Mouse (Mus musculus) heart, embryonic 15.5 days (tissue): ENCODE data around the gene Apbb2. TPM values are rescaled to one million over a fixed set of nuclear protein-coding genes. Genes with fewer than 3 reads are reported as not detected.

Experiments used
- ATAC-seq: fragments of 200-750 bp; cut with Nextera tagmentation; replicated peaks from 2 replicates; pipeline ENCODE4 v1.8.0; 2017; ENCODE audit warnings: low read depth, moderate TSS enrichment; ENCODE audit not compliant: insufficient number of reproducible peaks, insufficient read depth, low FRiP score
- H3K27ac ChIP-seq: fragments of 300-500 bp; sonication (generic); 2 replicates; pipeline ENCODE4 v1.5.1; 2015; ENCODE audit warnings: mild to moderate bottlenecking, inconsistent platforms
- H3K27me3 ChIP-seq: fragments of 300-500 bp; sonication (generic); 2 replicates; pipeline ENCODE4 v1.6.1; 2015; ENCODE audit warnings: inconsistent platforms
- H3K36me3 ChIP-seq: fragments of 300-500 bp; sonication (generic); 2 replicates; pipeline ENCODE4 v1.6.1; 2015; ENCODE audit warnings: mild to moderate bottlenecking, inconsistent platforms
- H3K4me1 ChIP-seq: fragments of 300-500 bp; sonication (generic); replicated peaks from 2 replicates; pipeline ENCODE4 v1.6.1; 2015; ENCODE audit warnings: inconsistent platforms
- H3K4me2 ChIP-seq: fragments of 300-500 bp; sonication (generic); 2 replicates; pipeline ENCODE4 v1.6.1; 2015; ENCODE audit warnings: inconsistent platforms, mild to moderate bottlenecking, moderate library complexity
- H3K4me3 ChIP-seq: fragments of 300-500 bp; sonication (generic); 2 replicates; pipeline ENCODE4 v1.5.1; 2015; ENCODE audit warnings: mild to moderate bottlenecking, inconsistent platforms
- H3K9ac ChIP-seq: fragments of 300-500 bp; sonication (generic); 2 replicates; pipeline ENCODE4 v1.6.1; 2015; ENCODE audit warnings: mild to moderate bottlenecking, inconsistent platforms
- H3K9me3 ChIP-seq: fragments of 300-500 bp; sonication (generic); replicated peaks from 2 replicates; pipeline ENCODE4 v1.6.1; 2016; ENCODE audit warnings: inconsistent platforms
- WGBS: fragments of 180-500 bp; shearing (Covaris S2); methylation state at CpG from one replicate; pipeline ENCODE4 v1.1.7; 2015; ENCODE audit warnings: mixed read lengths; 5-methylcytosine and 5-hydroxymethylcytosine counted together
- polyA plus RNA-seq: library from polyadenylated mRNA; unstranded; fragments of >200 nt; fragmentation: Nextera tagmentation; extraction: Ambion mirVana; gene quantifications from 2 replicates; pipeline ENCODE4 v1.2.1, GENCODE M21; 2015

Apbb2 gene
- polyA plus RNA-seq, 1 experiment from 2014 or later = 32.6 TPM

DNA sequence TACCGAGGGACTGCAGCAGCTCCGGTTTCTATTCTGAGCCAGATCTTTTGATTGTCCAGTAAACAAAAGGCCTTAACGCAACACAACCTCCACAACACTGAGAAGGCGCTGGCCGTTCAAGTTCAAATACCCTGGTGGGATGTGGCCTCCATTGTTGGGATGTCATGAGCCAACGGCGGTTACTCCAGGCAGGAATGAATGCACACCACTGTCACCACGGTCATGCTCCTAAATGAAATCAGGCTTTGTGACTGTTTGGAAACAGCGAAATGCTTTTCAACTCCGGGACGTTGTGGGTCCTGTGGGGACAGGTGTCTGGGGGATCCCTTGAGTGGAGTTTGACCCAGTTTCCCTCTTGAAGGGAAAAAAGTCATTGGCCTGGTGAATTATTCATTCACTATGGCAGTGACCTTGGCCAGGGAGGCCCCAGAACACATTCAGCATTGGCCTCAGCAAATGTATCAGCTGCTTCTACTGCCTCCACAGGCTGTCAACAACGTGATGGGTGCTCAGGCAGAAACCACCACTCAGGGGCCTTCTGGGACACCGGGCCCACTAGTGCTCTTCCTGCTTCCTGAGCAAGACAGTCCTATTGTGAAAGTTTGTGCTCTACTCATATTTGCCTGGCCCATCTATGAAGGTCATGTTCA, 244.9 kb downstream of the Apbb2 start:
- 83% methylated on average over 13 of the region's 13 CpGs for WGBS
- Histone ChIP-seq H3K27ac (no peak overlapping the region), H3K4me1 (no peaks in the 10 kb centered on the region), H3K9me3 (no peaks in the 10 kb centered on the region), H3K4me3 (no peak overlapping the region), H3K27me3 (no peaks in the 10 kb centered on the region), H3K9ac (no peak overlapping the region), H3K4me2 (no peak overlapping the region), H3K36me3 (no peaks in the 10 kb centered on the region)
- ATAC-seq = no peak

DNA sequence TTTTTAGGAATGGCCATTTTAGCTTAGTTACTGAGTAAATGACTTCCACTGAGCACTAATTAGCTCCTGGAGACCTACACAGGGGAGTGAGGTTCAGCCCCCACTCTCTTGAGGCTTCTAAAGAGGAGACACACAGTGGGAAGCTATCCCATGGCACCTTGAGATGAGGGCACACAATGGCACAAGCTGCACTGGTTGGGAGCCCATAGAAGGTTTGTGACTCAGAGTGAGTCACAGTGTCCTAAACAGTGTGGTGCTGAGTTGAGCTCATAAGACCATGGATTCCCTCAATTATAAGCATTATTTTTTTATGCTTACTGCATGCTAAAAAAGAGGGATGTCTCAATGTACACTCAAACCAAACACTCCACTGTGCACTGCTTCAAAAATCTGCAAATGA, 247.5 kb downstream of the Apbb2 start:
- Histone ChIP-seq H3K4me1 (no peaks in the 10 kb centered on the region), H3K36me3 (no peaks in the 10 kb centered on the region), H3K4me2 (no peak overlapping the region), H3K27me3 (no peaks in the 10 kb centered on the region), H3K9me3 (no peaks in the 10 kb centered on the region), H3K4me3 (no peak overlapping the region), H3K9ac (no peak overlapping the region), H3K27ac (no peak overlapping the region)
- ATAC-seq = no peak

DNA sequence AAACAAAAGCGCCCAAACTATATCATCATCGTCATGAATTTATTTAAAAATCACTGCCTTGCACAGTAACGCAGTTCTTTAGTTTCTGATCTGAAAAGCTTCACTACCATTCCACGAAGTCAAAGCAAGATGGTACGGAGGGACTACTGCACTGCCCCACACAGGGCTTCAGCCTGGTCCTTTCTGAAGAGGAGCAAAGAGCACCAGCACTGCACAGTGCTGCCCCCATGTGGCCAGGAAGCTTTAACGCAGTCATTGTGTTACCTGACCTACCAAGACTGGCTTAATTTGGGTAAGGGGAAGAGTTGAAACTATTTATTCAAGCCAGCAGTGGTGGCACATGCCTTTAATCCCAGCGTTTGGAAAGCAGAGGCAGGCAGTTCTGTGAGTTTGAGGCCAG, 249.6 kb downstream of the Apbb2 start:
- ATAC-seq = no peak
- Histone ChIP-seq H3K4me2 (no peak overlapping the region), H3K9me3 (no peaks in the 10 kb centered on the region), H3K4me3 (no peak overlapping the region), H3K4me1 (peaks cover 2% of the 10 kb centered on the region; the same call in 1 of the 2 replicates), H3K36me3 (no peaks in the 10 kb centered on the region), H3K27me3 (no peaks in the 10 kb centered on the region), H3K9ac (no peak overlapping the region), H3K27ac (no peak overlapping the region)
- 43% methylated on average over 7 of the region's 7 CpGs for WGBS

DNA sequence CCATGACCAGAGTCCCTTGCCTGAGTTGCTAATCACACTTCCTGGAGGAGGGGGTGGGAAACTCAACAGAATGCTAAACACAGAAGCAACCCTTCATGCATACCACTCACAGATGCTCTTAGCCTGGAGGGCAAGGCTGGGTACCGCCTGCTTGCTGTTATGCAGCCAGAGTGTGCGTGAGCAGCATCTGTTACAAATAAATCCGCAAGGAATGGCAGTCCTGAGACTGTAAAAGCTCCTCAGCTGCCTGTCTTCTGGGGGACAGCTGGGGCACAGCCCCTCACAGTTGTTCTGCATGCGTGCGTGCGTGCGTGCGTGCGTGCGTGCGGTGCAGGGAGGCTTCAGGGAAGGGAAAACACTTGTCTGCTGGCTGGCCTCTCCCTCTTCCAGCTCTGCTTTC, 250.9 kb downstream of the Apbb2 start:
- Histone ChIP-seq H3K4me3 (no peak overlapping the region), H3K27ac (no peak overlapping the region), H3K27me3 (no peaks in the 10 kb centered on the region), H3K9ac (no peak overlapping the region), H3K4me2 (no peak overlapping the region), H3K36me3 (no peaks in the 10 kb centered on the region), H3K4me1 (peaks cover 2% of the 10 kb centered on the region; the same call in 1 of the 2 replicates), H3K9me3 (no peaks in the 10 kb centered on the region)
- ATAC-seq = no peak
- whole genome bisulfite sequencing = 94% methylated on average over 11 of the region's 11 CpGs

DNA sequence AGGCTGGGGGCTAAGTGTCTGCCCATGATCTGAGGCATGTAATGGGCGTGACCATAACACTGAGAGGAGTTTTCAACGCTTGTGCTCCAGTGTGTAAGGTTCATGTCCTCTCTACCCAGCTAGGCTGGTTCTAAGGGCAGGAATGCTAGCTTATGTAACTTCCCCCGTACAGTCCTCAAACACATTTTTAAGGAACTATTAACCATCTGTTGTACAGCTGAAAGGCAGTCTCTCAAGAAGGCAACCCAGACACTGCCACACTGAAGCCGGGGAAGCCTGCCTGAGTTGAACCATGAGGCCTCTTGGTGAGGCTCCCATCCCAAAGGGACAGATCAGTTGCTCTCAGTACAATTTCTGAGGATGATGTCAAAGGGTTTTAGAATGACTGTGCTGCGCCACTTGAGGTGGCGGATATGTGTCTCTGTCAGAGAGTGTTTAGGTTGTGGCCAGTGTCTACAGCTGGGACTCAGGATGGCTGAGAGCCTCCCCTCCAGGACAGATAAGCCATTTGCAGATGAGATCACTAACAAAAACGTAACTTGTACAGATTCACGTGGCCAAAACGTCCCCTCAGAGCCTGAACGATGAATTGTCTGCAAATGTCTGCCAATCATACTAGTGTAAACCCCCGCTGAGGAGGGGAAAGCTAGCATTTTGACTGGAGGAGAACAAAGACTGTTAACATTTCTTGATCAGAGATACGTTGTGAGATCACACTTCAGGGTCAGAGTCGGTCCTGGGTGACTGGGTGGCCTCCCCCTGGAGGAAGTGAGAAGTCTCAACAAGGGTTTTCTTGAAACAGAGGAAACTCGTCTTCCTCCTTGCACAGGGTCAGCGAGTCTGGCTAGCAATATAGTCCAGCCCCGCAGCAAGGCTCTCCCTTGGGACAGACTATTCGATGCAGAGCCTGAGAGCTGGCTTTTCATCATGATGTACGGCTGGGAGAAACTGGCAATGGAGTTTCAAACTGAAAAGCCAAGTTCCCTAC, 255.0 kb downstream of the Apbb2 start:
- no peak overlapping the region for H3K4me2 ChIP-seq
- H3K27ac ChIP-seq = no peak overlapping the region
- H3K4me1 ChIP-seq = peaks cover 2% of the 10 kb centered on the region; the same call in 1 of the 2 replicates
- H3K4me3 ChIP-seq = no peak overlapping the region
- H3K9ac ChIP-seq = no peak overlapping the region
- no peaks in the 10 kb centered on the region for H3K36me3 ChIP-seq
- no peaks in the 10 kb centered on the region for H3K27me3 ChIP-seq
- WGBS = 68% methylated on average over 18 of the region's 18 CpGs
- no peak for ATAC-seq
- no peaks in the 10 kb centered on the region for H3K9me3 ChIP-seq

DNA sequence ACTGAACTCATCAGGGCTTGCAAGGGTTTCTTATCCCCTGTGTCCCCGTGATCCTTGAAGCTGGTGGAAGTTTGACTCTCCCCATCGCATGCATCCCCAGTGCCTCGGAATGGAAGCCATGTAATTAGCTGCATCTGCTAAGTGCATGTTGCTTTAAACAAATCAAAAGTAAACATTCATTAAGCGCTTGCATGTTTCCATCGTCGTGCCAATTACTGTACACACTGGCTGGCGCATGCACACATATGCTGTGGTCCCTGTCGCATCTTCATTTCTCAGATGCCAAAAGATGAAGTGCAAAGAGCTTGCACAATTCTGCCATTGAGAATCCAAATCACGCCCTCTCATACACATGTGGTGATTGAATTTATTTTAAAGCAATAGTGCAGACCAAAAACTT, 257.8 kb downstream of the Apbb2 start:
- Histone ChIP-seq H3K9me3 (no peaks in the 10 kb centered on the region), H3K27ac (no peak overlapping the region), H3K4me2 (no peak overlapping the region), H3K9ac (no peak overlapping the region), H3K36me3 (no peaks in the 10 kb centered on the region; the same call in 1 of the 2 replicates), H3K27me3 (no peaks in the 10 kb centered on the region), H3K4me1 (peaks cover 2% of the 10 kb centered on the region; the same call in 1 of the 2 replicates), H3K4me3 (no peak overlapping the region)
- ATAC-seq = no peak
- WGBS = 86% methylated on average over 9 of the region's 9 CpGs

DNA sequence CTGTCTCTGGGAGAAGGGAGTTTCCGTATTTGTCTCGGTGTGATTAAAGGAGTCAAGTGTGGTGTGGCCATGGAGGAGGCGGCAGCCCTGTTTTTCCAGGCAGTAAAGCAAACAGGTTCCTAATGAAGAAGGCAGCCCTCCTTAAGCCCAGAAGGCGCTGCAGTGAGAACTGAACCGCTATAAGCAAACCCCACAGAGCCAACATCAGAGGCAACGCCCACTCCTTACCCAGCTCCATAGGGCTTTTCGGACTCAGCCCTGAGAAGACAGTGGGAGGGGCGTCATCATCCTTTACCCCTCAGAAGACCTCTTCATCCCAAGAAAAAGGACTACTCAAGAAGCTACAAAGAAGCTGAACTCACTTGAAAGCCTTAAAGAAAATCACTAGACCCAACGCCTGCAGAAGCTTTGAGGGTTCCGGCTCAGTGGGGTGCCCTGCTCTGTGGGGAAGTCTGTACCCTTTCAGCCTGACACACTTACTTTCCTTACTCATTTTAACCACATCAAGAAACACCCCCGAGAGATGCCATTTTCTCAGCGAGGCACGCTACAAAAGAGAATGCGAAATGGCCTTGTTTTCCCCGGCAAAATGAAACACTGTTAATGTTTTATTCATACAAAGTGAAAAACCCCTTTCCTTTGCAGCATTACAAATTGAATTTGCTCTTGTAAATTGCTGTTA, 258.7 kb downstream of the Apbb2 start:
- H3K27me3 ChIP-seq = no peaks in the 10 kb centered on the region
- no peak for ATAC-seq
- 85% methylated on average over 15 of the region's 15 CpGs for WGBS

DNA sequence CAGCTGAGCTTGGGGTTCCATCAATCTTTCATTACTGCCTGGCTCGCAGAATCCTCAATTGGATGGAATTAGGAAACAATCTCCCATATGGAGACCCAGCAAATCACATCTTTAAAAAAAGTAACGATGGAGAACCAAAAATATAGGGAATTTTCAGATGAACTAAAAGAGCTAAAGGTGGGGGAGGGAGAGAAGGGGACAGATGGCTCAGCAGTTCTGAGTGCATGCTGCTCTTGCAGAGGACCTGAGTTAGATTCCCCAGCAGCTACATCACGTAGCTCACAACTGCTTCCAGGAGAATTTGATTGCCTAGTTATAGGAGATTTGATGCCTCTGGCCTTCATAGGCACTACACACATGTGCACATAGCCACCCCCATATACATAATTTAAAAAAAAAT, 263.4 kb downstream of the Apbb2 start:
- no peaks in the 10 kb centered on the region; the same call in 1 of the 2 replicates for H3K36me3 ChIP-seq
- no peaks in the 10 kb centered on the region for H3K27me3 ChIP-seq
- H3K4me3 ChIP-seq = no peak overlapping the region
- H3K4me1 ChIP-seq = peaks cover 2% of the 10 kb centered on the region; the same call in 1 of the 2 replicates
- no peak for ATAC-seq
- H3K4me2 ChIP-seq = no peak overlapping the region
- 91% methylated on average over 3 of the region's 3 CpGs for WGBS
- H3K27ac ChIP-seq = no peak overlapping the region
- no peak overlapping the region for H3K9ac ChIP-seq
- H3K9me3 ChIP-seq = no peaks in the 10 kb centered on the region

More for the DNA sequence above, 258.7 kb downstream of the Apbb2 start:
- Histone ChIP-seq H3K4me2 (no peak overlapping the region), H3K4me3 (no peak overlapping the region), H3K4me1 (peaks cover 2% of the 10 kb centered on the region; the same call in 1 of the 2 replicates), H3K9ac (no peak overlapping the region), H3K27ac (no peak overlapping the region), H3K9me3 (no peaks in the 10 kb centered on the region), H3K36me3 (no peaks in the 10 kb centered on the region; the same call in 1 of the 2 replicates)

DNA sequence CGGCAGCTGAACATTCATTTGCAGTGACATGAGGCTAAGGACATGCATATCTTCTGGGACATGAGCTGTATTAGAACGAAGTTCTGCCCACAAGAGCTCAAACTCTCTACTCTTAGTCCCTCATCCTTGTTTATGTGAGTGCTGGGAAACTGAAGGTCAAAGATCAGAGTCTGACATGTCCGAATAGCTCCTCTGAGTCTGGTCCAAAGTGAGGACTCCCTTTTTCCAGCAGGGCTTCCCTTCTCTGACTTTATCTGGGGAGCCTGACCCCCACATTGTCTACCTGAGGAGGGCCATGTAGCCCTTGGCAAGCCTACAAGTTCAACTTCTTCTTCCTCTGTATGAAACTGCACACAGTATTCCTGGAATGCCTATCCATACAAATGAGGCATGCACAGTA, 264.7 kb downstream of the Apbb2 start:
- Histone ChIP-seq H3K9me3 (no peaks in the 10 kb centered on the region), H3K4me2 (no peak overlapping the region), H3K9ac (no peak overlapping the region), H3K27me3 (no peaks in the 10 kb centered on the region), H3K4me3 (no peak overlapping the region), H3K27ac (no peak overlapping the region), H3K36me3 (no peaks in the 10 kb centered on the region; the same call in 1 of the 2 replicates), H3K4me1 (peaks cover 2% of the 10 kb centered on the region; the same call in 1 of the 2 replicates)
- 66% methylated on average over 3 of the region's 3 CpGs for WGBS
- no peak; the same call in 1 of the 2 replicates for ATAC-seq

DNA sequence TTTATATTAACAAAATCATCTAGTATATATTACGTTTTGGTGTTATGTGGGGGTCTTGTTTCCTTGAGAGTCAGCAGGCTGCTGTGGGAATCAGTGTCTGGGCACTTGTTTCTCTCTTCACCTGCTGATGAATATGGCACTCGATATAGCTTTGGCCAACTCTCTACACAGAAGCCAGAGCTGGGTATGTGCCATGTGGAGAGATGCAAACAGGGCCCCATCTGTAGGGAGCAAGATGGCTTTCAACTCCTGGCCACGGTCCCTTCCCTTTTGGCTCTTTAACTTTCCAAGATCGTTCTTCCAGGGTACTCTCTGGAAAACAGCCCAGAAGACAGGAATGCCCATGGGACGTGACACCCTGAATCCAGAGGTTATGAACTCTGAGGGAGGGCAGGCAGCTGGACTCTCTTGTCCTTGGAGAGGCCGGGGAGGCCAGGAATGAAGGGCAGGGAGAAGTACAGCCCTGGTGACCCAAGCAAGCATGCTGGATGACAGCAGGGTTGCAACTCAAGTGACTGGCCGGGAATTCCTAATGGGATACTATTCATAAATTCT, 266.7 kb downstream of the Apbb2 start:
- H3K9me3 ChIP-seq = no peaks in the 10 kb centered on the region
- H3K27ac ChIP-seq = no peak overlapping the region
- H3K4me3 ChIP-seq = no peak overlapping the region
- H3K4me2 ChIP-seq = no peak overlapping the region
- 72% methylated on average over 7 of the region's 7 CpGs for WGBS
- no peak overlapping the region for H3K9ac ChIP-seq
- ATAC-seq = no peak
- H3K27me3 ChIP-seq = no peaks in the 10 kb centered on the region
- H3K36me3 ChIP-seq = no peaks in the 10 kb centered on the region; the same call in 1 of the 2 replicates
- H3K4me1 ChIP-seq = peaks cover 2% of the 10 kb centered on the region; the same call in 1 of the 2 replicates

DNA sequence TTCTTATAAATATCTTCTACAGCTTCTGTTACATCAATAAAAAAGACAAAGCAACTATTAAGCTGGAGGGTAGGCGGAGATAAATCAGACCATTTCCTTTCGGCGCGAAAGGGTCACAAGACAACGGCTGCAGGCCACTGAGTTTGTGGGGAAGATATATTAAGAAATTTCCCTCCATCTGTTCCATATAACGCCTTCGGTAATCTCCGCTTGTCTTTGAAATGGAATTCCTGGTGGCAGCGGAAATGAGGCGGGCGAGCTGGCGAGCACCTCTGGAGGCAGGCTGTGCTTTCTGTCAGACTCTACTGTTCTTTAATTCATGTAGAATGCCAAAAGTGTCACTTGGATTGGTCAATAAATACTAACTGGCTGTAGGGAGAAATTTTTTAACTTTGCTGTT, 267.5 kb downstream of the Apbb2 start:
- Histone ChIP-seq H3K27ac (no peak overlapping the region), H3K27me3 (no peaks in the 10 kb centered on the region), H3K36me3 (no peaks in the 10 kb centered on the region; the same call in 1 of the 2 replicates), H3K4me2 (peak overlapping the region; percentile 18; the same call in 1 of the 2 replicates), H3K4me3 (no peak overlapping the region), H3K9me3 (no peaks in the 10 kb centered on the region), H3K9ac (no peak overlapping the region), H3K4me1 (peaks cover 2% of the 10 kb centered on the region; the same call in 1 of the 2 replicates)
- ATAC-seq = no peak
- 57% methylated on average over 12 of the region's 12 CpGs for WGBS
